Mouse (Mus musculus) midbrain, embryonic 16.5 days (tissue): ENCODE measurements around the gene Rcl1. TPM values are rescaled to one million over a fixed set of nuclear protein-coding genes. Genes with fewer than 3 reads are reported as not detected.

Experiments used
- ATAC-seq: fragments of 200-750 bp; cut with Nextera tagmentation; 2 replicates; pipeline ENCODE4 v1.8.0; 2017; ENCODE audit warnings: moderate TSS enrichment
- H3K27ac ChIP-seq: fragments of 300-500 bp; sonication (generic); 2 replicates; pipeline ENCODE4 v1.5.1; 2014; ENCODE audit warnings: mild to moderate bottlenecking, low read length, mixed read lengths
- H3K27me3 ChIP-seq: fragments of 300-500 bp; sonication (generic); 2 replicates; pipeline ENCODE4 v1.6.1; 2014; ENCODE audit warnings: low read depth, low read length, mixed read lengths; ENCODE audit not compliant: control insufficient read depth, insufficient read depth
- H3K36me3 ChIP-seq: fragments of 300-500 bp; sonication (generic); 2 replicates; pipeline ENCODE4 v1.6.1; 2014; ENCODE audit warnings: mild to moderate bottlenecking, low read length, moderate library complexity, mixed read lengths; ENCODE audit not compliant: control insufficient read depth, insufficient read depth
- H3K4me1 ChIP-seq: fragments of 300-500 bp; sonication (generic); 2 replicates; pipeline ENCODE4 v1.6.1; 2014; ENCODE audit warnings: mild to moderate bottlenecking, low read length, mixed read lengths; ENCODE audit not compliant: control insufficient read depth, insufficient read depth
- H3K4me2 ChIP-seq: fragments of 300-500 bp; sonication (generic); 2 replicates; pipeline ENCODE4 v1.6.1; 2014; ENCODE audit warnings: mild to moderate bottlenecking, low read length, mixed read lengths
- H3K4me3 ChIP-seq: fragments of 300-500 bp; sonication (generic); 2 replicates; pipeline ENCODE4 v1.5.1; 2014; ENCODE audit warnings: low read depth, mild to moderate bottlenecking, low read length, moderate library complexity, mixed read lengths
- H3K9ac ChIP-seq: fragments of 300-500 bp; sonication (generic); 2 replicates; pipeline ENCODE4 v1.6.1; 2014; ENCODE audit warnings: low read depth, low read length, mixed read lengths
- H3K9me3 ChIP-seq: fragments of 300-500 bp; sonication (generic); replicated peaks from 2 replicates; pipeline ENCODE4 v1.6.1; 2014; ENCODE audit warnings: mild to moderate bottlenecking, low read length, mixed read lengths; ENCODE audit not compliant: control insufficient read depth, poor library complexity, severe bottlenecking
- WGBS: fragments of 180-500 bp; shearing (Covaris S2); extraction: QIAGEN DNeasy Blood & Tissue Kit; methylation state at CpG from one replicate; pipeline ENCODE4 v1.1.7; 2014; 5-methylcytosine and 5-hydroxymethylcytosine counted together
- microRNA counts: library from miRNA; unstranded; fragments of <30 nt; microRNA quantifications from one replicate; lab custom pipeline; 2016
- microRNA-seq: library from miRNA; unstranded; fragments of <30 nt; microRNA quantifications from one replicate; pipeline ENCODE4, GENCODE M21; 2017
- polyA plus RNA-seq: library from polyadenylated mRNA; unstranded; fragments of >200 nt; fragmentation: Nextera tagmentation; extraction: Ambion mirVana; gene quantifications from 2 replicates; pipeline ENCODE4 v1.2.1, GENCODE M21; 2015

Rcl1 gene
- polyA plus RNA-seq, 1 experiment from 2014 or later, result 39.4 TPM

DNA sequence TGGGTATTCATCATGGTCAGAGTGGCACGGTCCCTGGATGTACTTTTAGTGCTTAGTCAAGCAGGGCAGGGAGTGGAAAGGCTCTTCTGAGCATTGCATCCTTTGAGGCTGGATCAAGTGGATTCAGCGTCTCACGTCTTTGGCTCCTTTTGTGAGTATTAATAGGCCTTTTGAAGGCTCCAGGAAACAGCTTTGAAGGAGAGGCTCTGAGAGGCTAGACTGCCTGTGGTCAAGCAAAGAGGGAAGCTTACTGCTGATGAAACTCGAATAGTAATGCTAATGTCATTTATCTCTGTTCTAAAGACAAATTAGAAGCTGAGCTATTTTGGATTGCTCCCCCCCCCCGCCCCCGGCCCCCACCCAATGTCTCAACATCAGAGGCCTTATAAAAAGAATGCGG, 83.9 kb downstream of the Rcl1 start:
- ATAC-seq, result no peak
- 11% methylated on average over 7 of the region's 7 CpGs for WGBS
- H3K36me3 ChIP-seq, result no peaks in the 10 kb centered on the region

DNA sequence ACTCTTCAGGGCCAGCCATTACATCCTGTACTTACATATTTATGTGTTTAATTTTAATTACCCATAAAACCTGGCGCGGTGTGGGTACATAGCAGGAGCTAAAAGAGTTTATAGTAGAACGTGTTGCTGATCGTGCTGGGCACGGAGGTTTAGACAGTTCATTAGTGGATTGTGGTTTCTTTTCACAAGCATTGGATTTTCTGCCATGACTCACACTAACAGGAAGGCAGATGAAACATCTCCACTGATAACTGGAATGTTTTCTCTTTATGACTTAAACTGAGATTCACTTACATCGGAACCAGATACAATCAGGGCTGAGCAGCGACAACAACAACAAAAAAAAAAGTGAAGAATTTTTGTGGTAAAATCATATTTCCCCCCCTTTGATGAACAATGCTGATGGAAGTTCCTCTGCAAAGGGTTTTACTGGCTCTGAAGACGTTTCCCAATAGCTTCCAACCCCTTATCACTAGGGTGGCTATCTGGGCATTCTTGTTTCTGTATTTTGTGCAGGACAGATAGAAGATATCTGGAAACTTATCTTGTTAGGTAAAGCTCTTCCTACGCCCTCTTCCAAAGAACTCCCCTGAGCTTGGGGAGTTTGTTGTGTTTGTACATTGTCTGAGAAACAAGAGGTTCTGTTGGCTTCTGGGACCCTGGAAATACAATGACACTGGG, 84.5 kb downstream of the Rcl1 start:
- H3K4me3 ChIP-seq, result no peak overlapping the region
- no peak for ATAC-seq
- H3K9ac ChIP-seq, result no peak overlapping the region
- WGBS, result 47% methylated on average over 9 of the region's 9 CpGs
- no peaks in the 10 kb centered on the region for H3K36me3 ChIP-seq
- no peaks in the 10 kb centered on the region for H3K9me3 ChIP-seq
- H3K27ac ChIP-seq, result no peak overlapping the region
- no peaks in the 10 kb centered on the region for H3K27me3 ChIP-seq
- no peak overlapping the region for H3K4me2 ChIP-seq
- H3K4me1 ChIP-seq, result no peaks in the 10 kb centered on the region

More for the DNA sequence above, 83.9 kb downstream of the Rcl1 start:
- Histone ChIP-seq H3K27ac (no peak overlapping the region), H3K4me2 (no peak overlapping the region), H3K4me3 (no peak overlapping the region), H3K9ac (no peak overlapping the region), H3K9me3 (no peaks in the 10 kb centered on the region), H3K4me1 (no peaks in the 10 kb centered on the region), H3K27me3 (no peaks in the 10 kb centered on the region)

- Histone ChIP-seq H3K9me3 (no peaks in the 10 kb centered on the region), H3K27ac (no peak overlapping the region), H3K9ac (no peak overlapping the region), H3K36me3 (no peaks in the 10 kb centered on the region), H3K4me3 (no peak overlapping the region), H3K4me1 (no peaks in the 10 kb centered on the region), H3K27me3 (no peaks in the 10 kb centered on the region), H3K4me2 (no peak overlapping the region)
- 90% methylated on average over 2 of the region's 2 CpGs for WGBS
- ATAC-seq, result no peak
Measured at GRCm38 (mm10) chr19:29188879-29189278, 87.7 kb downstream of the Rcl1 start.

MicroRNAs encoded within 50 kb of the gene (microRNA counts, 519-probe panel; counts per million panel counts)
- microRNA mmu-miR-101b (lab: Ali Mortazavi, UCI), result 2,132 counts per million, percentile 58 among the panel's probes with 10 or more counts

Small RNA genes within 50 kb of the gene (microRNA-seq; reads per million reads assigned to microRNA genes)
- gene Mir101b, result 2,199 reads per million, percentile 84 among the genes with 10 or more reads in this experiment

Other genes starting within 250 kb of the Rcl1 start
- gene Plpp6, start 137.4 kb upstream of the Rcl1 start, polyA plus RNA-seq, result 14.8 and 15.2 TPM in 2 replicates
- gene 4430402I18Rik, start 133.6 kb upstream of the Rcl1 start, polyA plus RNA-seq, result 0.78 and 1.4 TPM in 2 replicates
- gene Cdc37l1, start 111.0 kb upstream of the Rcl1 start, polyA plus RNA-seq, result 48.9 and 52.6 TPM in 2 replicates
- 64.3 and 75.1 TPM in 2 replicates for gene Ak3, start 53.4 kb upstream of the Rcl1 start, polyA plus RNA-seq
- gene Jak2, start 150.5 kb downstream of the Rcl1 start, polyA plus RNA-seq, result 14.4 and 17.1 TPM in 2 replicates
- 0.82 and 1.4 TPM in 2 replicates for gene Insl6, start 224.0 kb downstream of the Rcl1 start, polyA plus RNA-seq
- 3.7 and 4.3 TPM in 2 replicates for gene Rln1, start 233.3 kb downstream of the Rcl1 start, polyA plus RNA-seq